Mouse (Mus musculus) mature B cell (primary cell): ENCODE results near the gene Cpne1.
"Not testable (repeated sequence)": the region's sequence is repeated elsewhere in the genome, so short reads cannot be mapped to it uniquely, and the experiment has no call there.

Source experiments
- in situ Hi-C: fragments of 300-500 bp; cut with MboI; formaldehyde crosslinking; loops from 2 replicates; pipeline ENCODE4 v1.14.3; 2019

Cpne1 gene

DNA sequence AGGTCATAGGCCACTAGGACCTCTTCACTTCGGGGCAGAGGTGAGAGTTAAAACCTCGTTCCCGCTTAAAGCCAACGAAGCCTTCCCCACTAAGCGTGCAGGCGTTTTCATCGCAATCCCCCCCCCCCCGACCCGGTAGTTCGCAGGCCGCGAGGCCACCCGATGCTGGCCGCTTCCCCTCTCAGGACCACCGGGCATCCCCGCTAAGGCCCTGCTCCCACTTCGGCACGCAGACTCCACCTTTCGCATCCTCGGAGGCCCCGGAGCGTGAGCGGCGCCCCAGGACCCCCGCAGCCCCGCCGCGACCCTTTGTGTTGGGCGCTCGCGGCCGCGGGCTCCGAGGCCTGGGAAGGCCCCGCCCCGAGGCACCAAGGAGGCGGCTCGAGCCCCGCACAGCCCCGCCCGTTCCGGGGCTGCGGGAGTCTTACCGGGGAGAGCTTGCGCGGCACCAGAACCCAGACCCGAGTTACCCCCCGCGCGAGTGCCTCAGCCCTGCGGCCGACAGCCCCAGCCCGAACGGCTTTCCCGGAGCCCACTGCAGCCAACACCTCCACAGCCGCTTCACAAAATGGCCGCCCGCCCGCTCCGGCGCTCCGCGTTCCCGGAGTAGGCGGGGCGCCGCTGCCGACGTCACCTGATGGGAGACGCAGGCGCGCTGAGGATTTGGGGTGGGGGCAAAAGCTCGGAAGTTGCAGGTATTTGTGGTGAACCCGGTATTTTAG lies at the start of gene Cpne1, which contains the start of gene Rbm12:
Cpne1 (minus strand) TSS at position 608 of the 722 bp plus-strand sequence.
Rbm12 (minus strand) TSS at position 621 of the 722 bp plus-strand sequence.
- in situ Hi-C loops, result no loop called here

- in situ Hi-C loops, result no loop called here
Measured at GRCm38 (mm10) chr2:156151538-156151937, 39.8 kb upstream of the Cpne1 start.

DNA sequence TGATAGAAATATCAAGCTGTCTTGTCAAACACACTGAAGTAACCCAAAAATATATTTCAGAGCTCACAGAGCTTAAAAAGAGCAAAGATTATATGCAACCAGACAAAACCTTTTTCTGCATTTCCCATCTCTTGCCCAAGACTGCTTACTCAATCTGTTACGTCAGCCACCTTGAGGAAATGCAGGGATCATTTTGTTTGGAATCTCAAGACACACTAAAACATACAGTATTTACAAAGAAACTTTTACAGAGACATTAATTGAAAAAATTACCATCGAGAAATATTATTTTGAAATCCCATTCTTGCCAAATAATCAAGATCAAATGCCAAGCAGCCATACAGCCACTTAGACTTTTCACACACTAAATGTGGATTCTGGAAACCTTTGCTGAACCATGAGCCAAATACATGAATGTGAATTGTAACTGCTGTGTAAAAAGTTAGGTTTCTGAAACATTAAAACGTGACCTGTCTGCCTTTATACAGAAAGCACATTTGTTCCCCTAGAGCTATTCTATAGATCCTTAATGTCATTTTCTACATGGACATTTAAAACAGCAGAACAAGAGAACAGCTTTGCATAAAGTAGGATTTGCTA lies 35.7 kb upstream of the Cpne1 start:
- in situ Hi-C loops, result no loop called here

- in situ Hi-C loops, result no loop called here
Measured at GRCm38 (mm10) chr2:156146272-156146989, 34.7 kb upstream of the Cpne1 start.

GRCm38 (mm10) chr2:156145486-156146130 lies 33.8 kb upstream of the Cpne1 start:
- in situ Hi-C loops, result no loop called here

DNA sequence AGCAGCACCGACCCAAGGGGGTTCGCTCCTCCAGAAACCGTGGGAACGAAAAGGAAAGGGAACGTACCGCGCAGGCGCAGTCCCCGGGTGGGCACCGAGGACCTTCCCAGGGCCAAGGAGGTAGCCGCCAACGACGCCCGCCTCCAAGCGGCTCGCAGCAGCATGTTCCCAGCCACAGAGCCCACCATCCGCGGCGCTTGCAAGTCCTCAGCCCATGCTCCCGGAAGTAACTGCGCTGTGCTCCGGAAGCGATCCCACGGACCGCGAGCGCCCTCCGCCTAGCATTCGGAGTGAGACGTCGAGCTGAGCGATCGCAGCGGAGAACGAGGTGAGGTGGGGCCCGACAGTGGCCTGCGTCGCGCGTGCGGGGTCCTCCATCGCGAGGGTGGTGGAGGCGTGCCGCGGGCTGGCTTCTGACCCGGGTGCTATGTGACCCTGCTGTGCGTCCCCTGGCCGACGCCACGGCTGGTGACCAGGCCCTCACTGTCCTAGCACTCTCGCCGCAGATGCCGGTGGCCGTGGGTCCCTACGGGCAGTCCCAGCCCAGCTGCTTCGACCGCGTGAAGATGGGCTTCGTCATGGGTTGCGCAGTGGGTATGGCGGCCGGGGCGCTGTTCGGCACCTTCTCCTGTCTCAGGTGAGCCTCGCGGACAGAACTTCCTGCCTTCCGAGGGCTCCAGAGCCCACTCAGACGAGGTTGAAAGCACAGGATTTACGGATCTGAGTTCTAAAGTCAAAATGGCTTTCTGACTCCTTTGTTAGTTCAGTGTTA lies 32.4 kb upstream of the Cpne1 start, which contains the start of the genes Romo1 and Nfs1:
Romo1 (plus strand) TSS at position 87 of the 772 bp plus-strand sequence.
Nfs1 (minus strand) TSS at position 234 of the 772 bp plus-strand sequence.
- in situ Hi-C loops, result no loop called here

- in situ Hi-C loops, result no loop called here
Measured at GRCm38 (mm10) chr2:156143367-156143766, 31.6 kb upstream of the Cpne1 start.

DNA sequence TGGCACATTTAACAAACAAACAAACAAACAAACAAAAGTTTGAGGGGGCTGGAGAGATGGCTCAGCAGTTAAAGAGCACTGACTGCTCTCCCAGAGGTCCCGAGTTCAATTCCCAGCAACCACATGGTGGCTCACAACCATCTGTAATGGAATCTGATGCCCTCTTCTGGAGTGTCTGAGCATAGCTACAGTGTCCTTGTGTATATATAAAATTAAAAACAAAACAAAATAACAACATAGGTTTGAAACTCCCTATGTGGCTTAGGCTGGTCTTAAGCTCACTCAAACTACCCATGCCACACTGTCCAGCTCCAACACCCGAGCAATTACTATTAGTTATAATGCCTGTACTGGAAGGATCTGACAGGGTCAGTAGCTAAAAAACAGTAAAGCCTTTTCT lies 31.1 kb upstream of the Cpne1 start:
- in situ Hi-C loops, result no loop called here

- in situ Hi-C loops, result no loop called here
Measured at GRCm38 (mm10) chr2:156135695-156136094, 23.9 kb upstream of the Cpne1 start.

- in situ Hi-C loops, result no loop called here
Measured at GRCm38 (mm10) chr2:156134161-156134560, 22.4 kb upstream of the Cpne1 start.

DNA sequence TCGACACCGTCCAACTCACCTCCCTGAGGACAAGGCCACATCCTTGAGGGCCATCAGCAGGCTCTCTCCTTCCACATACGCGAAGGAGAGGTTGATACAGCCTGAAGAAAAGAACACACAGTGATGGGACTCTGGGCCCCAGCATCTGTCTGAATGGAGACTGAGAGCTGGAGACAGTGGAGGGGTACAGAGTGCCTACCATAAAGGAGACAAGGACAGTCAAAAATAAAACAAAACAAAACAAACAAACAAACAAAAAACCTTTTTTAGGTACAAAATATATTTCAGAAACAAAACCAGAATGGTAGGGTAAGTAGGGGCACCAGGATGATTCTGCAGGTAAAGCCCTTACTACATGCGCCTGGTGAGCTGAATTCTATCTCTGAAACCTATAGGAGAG lies 15.2 kb upstream of the Cpne1 start, which contains the start of gene Gm28036:
Gm28036 (minus strand) TSS at position 101 of the 400 bp plus-strand sequence.
- in situ Hi-C loops, result no loop called here

- in situ Hi-C loops, result no loop called here
Measured at GRCm38 (mm10) chr2:156123731-156124130, 12.0 kb upstream of the Cpne1 start.

DNA sequence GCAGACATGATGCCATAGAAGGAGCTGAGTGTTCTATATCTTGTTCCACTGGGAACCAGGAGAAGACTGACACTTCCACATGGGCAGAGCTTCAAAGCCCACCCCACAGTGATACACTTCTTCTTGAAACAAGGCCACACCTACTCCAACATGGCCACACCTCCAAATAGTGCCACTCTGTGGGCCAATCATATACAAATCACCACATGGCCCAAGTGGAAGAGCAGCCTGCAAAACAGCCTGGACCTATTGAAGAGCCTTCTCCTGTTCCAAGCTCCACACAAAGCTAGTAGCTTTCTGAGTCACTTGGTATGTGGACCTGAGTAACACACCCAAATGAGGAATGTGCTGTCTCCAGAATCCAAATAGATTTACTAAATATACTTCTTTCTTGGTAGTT lies 7.8 kb upstream of the Cpne1 start:
- in situ Hi-C loops, result no loop called here

- in situ Hi-C loops, result not testable (repeated sequence)
Measured at GRCm38 (mm10) chr2:156112080-156112423, 287 bp upstream of the Cpne1 start.

DNA sequence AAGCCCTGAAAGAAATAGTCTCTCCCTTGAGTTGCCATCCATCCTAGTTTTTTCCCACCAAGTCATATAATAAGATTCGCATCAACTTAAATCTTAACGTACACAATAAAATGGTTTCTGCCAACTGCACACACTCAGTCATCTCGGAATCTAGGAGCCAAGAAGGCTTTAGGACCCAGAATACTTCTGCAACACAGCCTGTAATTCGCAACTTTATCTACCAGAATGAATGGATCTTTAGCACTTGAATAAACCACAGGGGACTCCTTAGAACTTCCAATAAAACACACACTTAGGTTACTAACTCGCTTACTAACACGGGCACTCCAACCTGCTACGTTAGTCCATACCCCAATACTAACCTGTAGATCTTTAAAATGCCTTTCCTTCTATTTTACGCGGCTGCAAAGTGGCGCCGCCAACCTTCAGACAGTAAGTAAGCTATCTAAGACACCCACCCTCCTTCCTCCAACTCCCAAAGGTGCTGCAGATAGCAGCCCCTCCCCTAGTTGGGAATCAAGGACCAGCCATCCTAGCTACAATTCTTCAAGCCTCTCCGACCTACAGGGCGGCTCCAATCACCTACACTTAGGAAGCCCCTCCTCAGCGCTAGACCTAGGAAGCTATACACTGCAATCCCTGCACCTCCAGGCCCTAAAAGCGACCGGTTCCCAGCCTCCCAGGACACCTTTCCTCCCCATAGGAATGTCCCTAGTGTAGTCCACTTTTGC lies 973 bp downstream of the Cpne1 start:
- in situ Hi-C loops, result no loop called here

DNA sequence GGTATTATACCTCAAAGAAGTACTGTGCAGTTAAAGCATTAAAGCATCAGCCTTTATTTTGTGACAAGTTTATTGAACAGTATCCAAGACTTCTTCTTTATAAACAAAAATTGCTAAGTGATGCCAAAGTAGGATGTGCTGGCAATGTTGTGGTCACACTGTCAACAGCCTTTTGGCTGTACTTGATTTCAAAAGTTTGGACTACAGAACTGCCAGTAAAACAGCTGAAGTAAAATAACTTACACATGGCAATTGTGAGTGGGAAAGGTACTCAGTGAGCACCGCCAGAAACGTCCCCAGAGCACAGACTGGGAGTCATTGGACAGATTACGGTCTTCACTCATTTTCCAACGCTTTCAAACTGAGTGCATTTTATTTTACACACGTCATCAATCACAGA lies 19.8 kb downstream of the Cpne1 start:
- in situ Hi-C loops, result no loop called here

DNA sequence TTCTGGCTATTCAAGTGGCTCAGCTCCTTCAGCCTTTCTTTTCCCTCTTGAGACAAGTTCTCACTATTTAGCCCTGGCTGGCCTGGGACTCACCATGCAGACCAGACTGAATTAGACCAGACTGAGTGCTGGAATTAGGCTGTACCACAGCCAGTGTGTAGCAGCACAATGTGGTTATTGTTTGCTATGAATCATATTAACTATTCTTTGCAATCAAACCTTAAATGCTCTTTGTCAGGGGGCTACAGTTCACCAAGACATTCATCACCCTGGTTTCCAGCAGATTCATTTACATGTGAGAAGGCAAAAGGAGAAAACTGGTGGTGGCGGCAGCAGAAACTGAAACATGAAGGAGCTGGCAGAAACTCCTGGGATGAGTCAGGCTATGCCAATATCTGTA lies 22.0 kb downstream of the Cpne1 start:
- in situ Hi-C loops, result no loop called here

- in situ Hi-C loops, result no loop called here
Measured at GRCm38 (mm10) chr2:156087391-156088110, 24.2 kb downstream of the Cpne1 start.

- in situ Hi-C loops, result no loop called here
Measured at GRCm38 (mm10) chr2:156084541-156084940, 27.2 kb downstream of the Cpne1 start.

GRCm38 (mm10) chr2:156080391-156080790 lies 31.4 kb downstream of the Cpne1 start:
- in situ Hi-C loops, result no loop called here
